Mouse (Mus musculus) embryo, embryonic 11 days (tissue): Measurements from ENCODE around the gene H1foo.

ENCODE experiments used
- DNase-seq: peaks from one replicate; pipeline ENCODE4 v3.0.0-alpha.2; 2015

The H1foo gene

GRCm38 (mm10) chr6:115966227-115966966 lies 21.7 kb downstream of the H1foo start:
- DNase-seq = no peak

GRCm38 (mm10) chr6:115967291-115967880 lies 22.6 kb downstream of the H1foo start:
- DNase-seq = no peak

GRCm38 (mm10) chr6:115968086-115968485 lies 23.3 kb downstream of the H1foo start:
- no peak for DNase-seq

GRCm38 (mm10) chr6:115968700-115969099 lies 24.0 kb downstream of the H1foo start:
- no peak for DNase-seq

GRCm38 (mm10) chr6:115969103-115969502 lies 24.4 kb downstream of the H1foo start:
- DNase-seq = no peak

GRCm38 (mm10) chr6:115969952-115970351 lies 25.2 kb downstream of the H1foo start:
- DNase-seq = no peak

- no peak for DNase-seq
Measured at GRCm38 (mm10) chr6:115971273-115972060, 26.7 kb downstream of the H1foo start.

GRCm38 (mm10) chr6:115972083-115972764 lies 27.5 kb downstream of the H1foo start:
- DNase-seq = no peak

GRCm38 (mm10) chr6:115973139-115973875 lies 28.6 kb downstream of the H1foo start:
- DNase-seq = no peak

- DNase-seq = no peak
Measured at GRCm38 (mm10) chr6:115973881-115974662, 29.3 kb downstream of the H1foo start.

GRCm38 (mm10) chr6:115975606-115976005 lies 30.9 kb downstream of the H1foo start:
- DNase-seq = no peak

- no peak for DNase-seq
Measured at GRCm38 (mm10) chr6:115977810-115978209, 33.1 kb downstream of the H1foo start.

GRCm38 (mm10) chr6:115978596-115978995 lies 33.9 kb downstream of the H1foo start:
- DNase-seq = no peak

- no peak for DNase-seq
Measured at GRCm38 (mm10) chr6:115982889-115983288, 38.2 kb downstream of the H1foo start.

GRCm38 (mm10) chr6:115983306-115984038 lies 38.7 kb downstream of the H1foo start:
- DNase-seq = no peak

GRCm38 (mm10) chr6:115984580-115984979 lies 39.8 kb downstream of the H1foo start:
- DNase-seq = no peak

GRCm38 (mm10) chr6:115985622-115986021 lies 40.9 kb downstream of the H1foo start:
- no peak for DNase-seq

- no peak for DNase-seq
Measured at GRCm38 (mm10) chr6:115986472-115987095, 41.8 kb downstream of the H1foo start.

GRCm38 (mm10) chr6:115987096-115987747 lies 42.5 kb downstream of the H1foo start:
- no peak for DNase-seq

GRCm38 (mm10) chr6:115989032-115989431 lies 44.3 kb downstream of the H1foo start:
- no peak for DNase-seq
